Mouse (Mus musculus) bone marrow macrophage, adult 2 months (primary cell): ENCODE measurements at regions not wholly inside any gene's neighbourhood (a gene's known extent, or its start where the extent isn't known, plus 50 kb on each side); places are given as distances from the start of the nearest gene placed in this dataset.
A peak's percentile ranks its signal among the peaks of the same experiment; 100 is the strongest.

ENCODE experiments used
- H3K27ac ChIP-seq: 2 replicates; pipeline ENCODE4 v1.5.1; 2012; ENCODE audit warnings: low read depth, low read length; ENCODE audit not compliant: insufficient read depth
- H3K4me1 ChIP-seq: 2 replicates; pipeline ENCODE4 v1.6.1; 2012; ENCODE audit warnings: low read length; ENCODE audit not compliant: control insufficient read depth, insufficient read depth
- H3K4me3 ChIP-seq: 2 replicates; pipeline ENCODE4 v1.5.1; 2012; ENCODE audit warnings: mild to moderate bottlenecking, low read length, moderate library complexity; ENCODE audit not compliant: insufficient read depth
- CTCF ChIP-seq: IDR thresholded peaks from 2 replicates; pipeline ENCODE4 v1.5.1; 2012; ENCODE audit warnings: low read depth, mild to moderate bottlenecking, low read length, moderate library complexity
- POLR2A ChIP-seq: IDR thresholded peaks from 2 replicates; pipeline ENCODE4 v1.6.1; 2012; ENCODE audit warnings: mild to moderate bottlenecking, low read depth, low read length, borderline replicate concordance

- TF ChIP-seq POLR2A (no peak), CTCF (no peak)
- Histone ChIP-seq H3K4me1 (peaks cover 25% of the 10 kb centered on the region), H3K27ac (no peak overlapping the region), H3K4me3 (no peak overlapping the region)
These were observed 70.4 kb upstream of the Rgs1 start for GRCm38 (mm10) chr1:144319406-144319805.

GRCm38 (mm10) chr1:144318289-144318688, 69.2 kb upstream of the Rgs1 start:
- Histone ChIP-seq H3K27ac (no peak overlapping the region; the same call in 1 of the 2 replicates), H3K4me3 (no peak overlapping the region), H3K4me1 (peaks cover 34% of the 10 kb centered on the region)
- TF ChIP-seq POLR2A (no peak), CTCF (no peak)

DNA sequence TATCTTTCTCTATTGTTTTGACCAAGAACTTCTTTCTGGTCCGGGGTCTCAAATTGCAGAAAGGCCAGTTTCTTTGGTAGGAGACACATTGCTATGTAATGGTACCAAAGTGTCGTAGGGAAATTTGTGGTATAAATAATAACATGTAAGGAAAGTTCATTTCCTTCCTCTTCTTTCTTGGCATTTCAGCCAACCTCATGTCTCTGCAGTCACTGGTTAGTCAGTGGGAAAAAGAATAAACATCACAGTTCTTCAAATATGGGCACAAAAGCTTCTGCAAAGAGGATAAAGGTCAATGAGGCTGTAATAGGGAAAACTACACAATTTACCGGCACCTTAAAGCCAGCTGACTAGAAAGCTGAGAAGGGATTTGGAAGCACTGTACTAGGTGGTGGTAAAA, 68.5 kb upstream of the Rgs1 start:
- peak overlapping the region; percentile 60 for H3K27ac ChIP-seq
- H3K4me1 ChIP-seq, result peaks cover 34% of the 10 kb centered on the region
- TF ChIP-seq CTCF, result no peak
- TF ChIP-seq POLR2A, result no peak
- no peak overlapping the region for H3K4me3 ChIP-seq

- Histone ChIP-seq H3K4me3 (no peak overlapping the region), H3K4me1 (peaks cover 35% of the 10 kb centered on the region), H3K27ac (no peak overlapping the region)
- no peak for TF ChIP-seq POLR2A
- TF ChIP-seq CTCF, result no peak
These were observed 67.2 kb upstream of the Rgs1 start for GRCm38 (mm10) chr1:144316251-144316650.

- Histone ChIP-seq H3K4me3 (no peak overlapping the region), H3K27ac (no peak overlapping the region; the same call in 1 of the 2 replicates), H3K4me1 (peaks cover 32% of the 10 kb centered on the region)
- TF ChIP-seq POLR2A, result no peak
- TF ChIP-seq CTCF, result no peak
These were observed 65.3 kb upstream of the Rgs1 start for GRCm38 (mm10) chr1:144314382-144314781.

DNA sequence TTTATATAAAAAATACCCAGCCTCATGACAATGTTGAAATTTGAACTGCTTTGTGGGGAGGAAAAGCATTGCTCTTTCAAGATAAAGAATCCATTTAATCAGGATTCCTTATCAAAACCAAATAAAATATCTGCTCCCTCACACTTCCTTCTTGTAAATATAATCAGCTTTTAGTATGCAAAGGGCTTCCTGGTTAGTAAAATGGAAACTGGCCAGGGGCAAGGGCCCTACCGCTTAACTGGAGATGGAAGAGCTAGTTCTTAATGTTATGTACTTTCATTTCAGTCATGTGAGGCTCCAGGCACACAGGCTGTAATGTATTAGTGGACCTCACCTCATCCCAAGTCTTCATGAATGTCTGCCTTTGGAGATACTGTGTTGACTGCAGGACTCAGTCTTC, 64.3 kb upstream of the Rgs1 start:
- Histone ChIP-seq H3K4me1 (peaks cover 26% of the 10 kb centered on the region), H3K4me3 (no peak overlapping the region), H3K27ac (no peak overlapping the region)
- TF ChIP-seq POLR2A (no peak), CTCF (no peak)

DNA sequence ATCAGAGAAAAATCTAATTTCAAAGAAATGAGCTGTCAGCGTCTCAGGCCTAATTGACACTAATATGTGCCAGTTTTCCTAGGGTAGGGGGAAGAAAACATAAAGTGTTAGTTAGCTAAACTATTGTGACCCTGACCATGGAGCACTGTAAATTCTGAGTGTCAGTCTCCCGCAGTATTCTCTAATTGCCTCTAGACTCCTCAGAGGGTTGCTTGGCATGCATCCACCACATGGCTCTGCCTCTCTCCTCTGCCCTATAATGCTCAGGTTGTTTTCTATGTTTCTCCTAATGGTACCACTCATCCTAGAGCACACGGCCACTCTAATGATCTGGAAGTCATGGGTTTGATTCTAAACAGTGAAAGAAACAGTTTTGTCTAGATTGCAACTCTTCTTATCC, 60.9 kb upstream of the Rgs1 start:
- TF ChIP-seq POLR2A, result no peak
- TF ChIP-seq CTCF, result no peak

DNA sequence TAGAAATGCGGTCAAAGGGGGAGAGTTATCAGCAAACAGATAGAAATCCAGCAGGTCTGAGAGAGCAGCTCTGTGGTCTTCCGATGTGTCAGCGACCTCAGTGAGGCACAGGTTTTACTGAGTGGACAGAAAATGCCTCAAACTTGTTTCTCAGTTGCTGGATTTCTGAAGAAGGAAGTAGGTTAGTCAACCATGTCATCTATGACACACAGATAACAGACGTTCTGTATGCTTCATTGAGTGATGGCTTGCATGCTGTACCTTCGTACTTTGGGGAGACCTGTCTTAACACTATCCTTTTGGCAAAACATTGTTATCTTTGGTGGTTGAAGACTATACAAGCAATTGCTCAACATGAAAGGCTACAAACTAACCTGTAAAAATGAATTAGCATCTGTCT, 59.3 kb upstream of the Rgs1 start:
- TF ChIP-seq POLR2A (no peak), CTCF (no peak)
- H3K4me3 ChIP-seq, result no peak overlapping the region
- peaks cover 17% of the 10 kb centered on the region for H3K4me1 ChIP-seq
- no peak overlapping the region for H3K27ac ChIP-seq

More for the DNA sequence above, 60.9 kb upstream of the Rgs1 start:
- H3K4me3 ChIP-seq, result no peak overlapping the region
- H3K4me1 ChIP-seq, result peaks cover 26% of the 10 kb centered on the region
- no peak overlapping the region for H3K27ac ChIP-seq

DNA sequence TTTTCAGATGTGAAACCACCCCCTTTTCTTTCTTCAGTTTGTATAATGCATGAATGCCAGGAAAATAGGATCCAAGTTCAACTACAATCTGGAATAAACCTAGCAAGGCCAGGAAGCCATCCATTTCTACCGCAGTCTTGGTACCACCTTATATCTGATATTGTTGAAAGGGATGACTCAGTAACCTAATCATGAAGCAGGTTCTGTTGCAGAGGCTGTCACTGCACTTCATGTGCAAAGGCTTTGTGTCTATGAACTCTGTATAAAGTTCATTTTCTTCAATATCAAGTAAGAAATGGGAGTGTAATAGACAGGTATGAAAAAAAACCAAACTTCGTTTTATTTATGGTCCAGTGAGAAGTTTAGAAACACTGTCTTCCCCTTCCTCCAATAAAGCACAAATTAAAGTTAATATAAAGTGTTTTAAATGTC, 58.8 kb upstream of the Rgs1 start:
- H3K4me3 ChIP-seq, result no peak overlapping the region
- peaks cover 17% of the 10 kb centered on the region for H3K4me1 ChIP-seq
- TF ChIP-seq POLR2A (no peak), CTCF (no peak)
- no peak overlapping the region for H3K27ac ChIP-seq

DNA sequence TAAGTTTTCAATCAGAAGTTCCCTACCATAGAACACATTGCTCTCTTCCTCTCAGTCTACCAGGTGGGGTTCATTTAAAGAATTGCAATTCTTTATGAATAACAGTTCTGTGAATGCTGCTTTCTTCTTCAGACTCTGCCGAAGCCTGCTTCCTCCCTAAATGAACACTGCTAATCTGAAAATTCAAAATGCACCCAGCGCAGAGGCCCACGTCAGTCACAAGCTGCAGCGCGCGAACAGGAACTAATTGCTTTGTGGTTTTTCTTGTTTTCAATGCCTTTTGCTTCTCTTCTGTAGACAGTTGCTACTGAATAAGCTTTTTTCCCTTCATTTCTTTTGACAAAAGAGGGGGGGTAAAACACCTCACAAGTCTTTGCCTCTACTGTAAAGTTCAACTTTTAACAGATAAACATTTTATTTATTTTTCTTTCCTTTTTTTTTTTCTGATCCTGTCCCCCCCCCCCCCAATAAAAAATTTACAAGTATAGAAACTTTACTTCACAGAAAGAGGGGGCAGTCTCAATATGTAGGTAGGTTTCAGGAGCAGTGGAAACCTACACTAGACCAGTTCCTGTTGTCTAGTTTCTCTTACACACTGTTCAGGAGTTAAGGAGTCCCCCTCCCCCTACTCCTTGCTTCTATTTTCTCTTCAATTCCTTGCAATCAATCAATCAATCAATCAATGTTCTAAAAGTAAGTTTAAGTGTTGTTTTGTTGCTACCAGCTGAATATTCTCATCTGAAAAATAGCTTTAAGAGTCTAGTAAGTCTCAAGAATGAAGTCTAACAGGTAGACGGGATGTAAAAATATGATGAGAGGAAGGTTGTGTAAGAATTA, 58.2 kb upstream of the Rgs1 start:
- TF ChIP-seq CTCF, result no peak
- no peak for TF ChIP-seq POLR2A
- Histone ChIP-seq H3K4me1 (peaks cover 15% of the 10 kb centered on the region), H3K27ac (peak overlapping the region; percentile 34; the same call in 1 of the 2 replicates), H3K4me3 (no peak overlapping the region)
